Mouse (Mus musculus): ENCODE results near the gene Olfr43. TPM values are rescaled to one million over a fixed set of nuclear protein-coding genes. Genes with fewer than 3 reads are reported as not detected.

Olfr43 gene
- polyA plus RNA-seq (2015; fragmentation: Nextera tagmentation; extraction: Ambion mirVana): not detected in 2 replicates

- H3K9me3 ChIP-seq (replicated peaks): peaks cover 8% of the 10 kb centered on the region; the same call in 1 of the 2 replicates
- no peak within 1 kb of the TSS for H3K4me2 ChIP-seq
- no peak within 1 kb of the TSS for H3K9ac ChIP-seq (replicated peaks)
- H3K27ac ChIP-seq (replicated peaks): no peak within 1 kb of the TSS
- H3K4me1 ChIP-seq: no peaks in the 10 kb centered on the region
- no peak within 1 kb of the TSS for H3K4me3 ChIP-seq (replicated peaks)
- H3K36me3 ChIP-seq: no peaks in the 10 kb centered on the region
- no peaks in the 10 kb centered on the region for H3K27me3 ChIP-seq (replicated peaks)
- no peak for ATAC-seq (ENCODE audit: low FRiP score)
- WGBS: 64% methylated on average over 1 of the region's 1 CpGs
Observed at GRCm38 (mm10) chr11:74211279-74211678, at the start of gene Olfr43. Olfr43 (minus strand) TSS chr11:74211379.

GRCm38 (mm10) chr11:74259508-74259907 is 48.3 kb upstream of the Olfr43 start, which contains the start of gene Olfr406:
Olfr406 (plus strand) TSS chr11:74259808.
- WGBS: 59% methylated on average over 2 of the region's 2 CpGs
- Histone ChIP-seq H3K27ac (replicated peaks) (no peak within 1 kb of the TSS), H3K27me3 (replicated peaks) (no peaks in the 10 kb centered on the region), H3K9ac (replicated peaks) (no peak within 1 kb of the TSS), H3K36me3 (no peaks in the 10 kb centered on the region), H3K9me3 (replicated peaks) (peaks cover 7% of the 10 kb centered on the region; the same call in 1 of the 2 replicates), H3K4me2 (no peak within 1 kb of the TSS), H3K4me3 (replicated peaks) (no peak within 1 kb of the TSS), H3K4me1 (no peaks in the 10 kb centered on the region)
- no peak for ATAC-seq (ENCODE audit: low FRiP score)

- no peak for ATAC-seq (ENCODE audit: low FRiP score)
- WGBS: 90% methylated on average over 3 of the region's 3 CpGs
Observed at GRCm38 (mm10) chr11:74241201-74241600, 30.0 kb upstream of the Olfr43 start.

GRCm38 (mm10) chr11:74185949-74186348 is 25.2 kb downstream of the Olfr43 start, which contains the start of gene Olfr403:
Olfr403 (plus strand) TSS chr11:74186249.
- Histone ChIP-seq H3K4me1 (no peaks in the 10 kb centered on the region), H3K9ac (replicated peaks) (no peak within 1 kb of the TSS), H3K27me3 (replicated peaks) (no peaks in the 10 kb centered on the region), H3K9me3 (replicated peaks) (peaks cover 14% of the 10 kb centered on the region; the same call in 1 of the 2 replicates), H3K4me2 (no peak within 1 kb of the TSS), H3K4me3 (replicated peaks) (no peak within 1 kb of the TSS), H3K27ac (replicated peaks) (no peak within 1 kb of the TSS), H3K36me3 (no peaks in the 10 kb centered on the region)
- ATAC-seq (ENCODE audit: low FRiP score): no peak

More at GRCm38 (mm10) chr11:74241201-74241600, 30.0 kb upstream of the Olfr43 start:
- no peak overlapping the region for H3K27ac ChIP-seq (replicated peaks)
- no peaks in the 10 kb centered on the region for H3K27me3 ChIP-seq (replicated peaks)
- no peak overlapping the region for H3K9ac ChIP-seq (replicated peaks)
- H3K9me3 ChIP-seq (replicated peaks): peaks cover 5% of the 10 kb centered on the region; the same call in 1 of the 2 replicates
- no peaks in the 10 kb centered on the region for H3K36me3 ChIP-seq
- H3K4me3 ChIP-seq (replicated peaks): no peak overlapping the region
- H3K4me1 ChIP-seq: no peaks in the 10 kb centered on the region
- no peak overlapping the region for H3K4me2 ChIP-seq

GRCm38 (mm10) chr11:74183745-74184144 is 27.4 kb downstream of the Olfr43 start:
- no peak overlapping the region for H3K4me2 ChIP-seq
- H3K4me1 ChIP-seq: no peaks in the 10 kb centered on the region
- 0 out of 2 replicates have a peak, but pooled peaks cover 18% of the 10 kb centered on the region for H3K9me3 ChIP-seq (replicated peaks)
- no peak overlapping the region for H3K27ac ChIP-seq (replicated peaks)
- no peaks in the 10 kb centered on the region for H3K36me3 ChIP-seq
- ATAC-seq (ENCODE audit: low FRiP score): no peak
- no peak overlapping the region for H3K9ac ChIP-seq (replicated peaks)
- no peaks in the 10 kb centered on the region for H3K27me3 ChIP-seq (replicated peaks)
- H3K4me3 ChIP-seq (replicated peaks): no peak overlapping the region
- 82% methylated on average over 4 of the region's 4 CpGs for whole genome bisulfite sequencing

- WGBS: 91% methylated on average over 4 of the region's 4 CpGs
- Histone ChIP-seq H3K27me3 (replicated peaks) (no peaks in the 10 kb centered on the region), H3K4me1 (no peaks in the 10 kb centered on the region), H3K36me3 (no peaks in the 10 kb centered on the region), H3K27ac (replicated peaks) (no peak overlapping the region), H3K4me3 (replicated peaks) (no peak overlapping the region), H3K9me3 (replicated peaks) (0 out of 2 replicates have a peak, but pooled peaks cover 15% of the 10 kb centered on the region), H3K9ac (replicated peaks) (no peak overlapping the region), H3K4me2 (no peak overlapping the region)
- ATAC-seq (ENCODE audit: low FRiP score): no peak
Observed at GRCm38 (mm10) chr11:74183168-74183567, 28.0 kb downstream of the Olfr43 start.

- Histone ChIP-seq H3K4me2 (no peak overlapping the region), H3K4me1 (no peaks in the 10 kb centered on the region), H3K27me3 (replicated peaks) (no peaks in the 10 kb centered on the region), H3K36me3 (no peaks in the 10 kb centered on the region), H3K27ac (replicated peaks) (no peak overlapping the region), H3K9ac (replicated peaks) (no peak overlapping the region), H3K9me3 (replicated peaks) (0 out of 2 replicates have a peak, but pooled peaks cover 4% of the 10 kb centered on the region), H3K4me3 (replicated peaks) (no peak overlapping the region)
- ATAC-seq (ENCODE audit: low FRiP score): no peak
Observed at GRCm38 (mm10) chr11:74168771-74169170, 42.4 kb downstream of the Olfr43 start.

Other genes starting within 250 kb of the Olfr43 start
- gene Olfr398, start 221.0 kb downstream of the Olfr43 start, polyA plus RNA-seq (2015; fragmentation: Nextera tagmentation; extraction: Ambion mirVana): not detected in 2 replicates
- gene Olfr139, start 154.8 kb downstream of the Olfr43 start, polyA plus RNA-seq (2015; fragmentation: Nextera tagmentation; extraction: Ambion mirVana): not detected in 2 replicates
- not detected in 2 replicates for gene Olfr399, start 154.8 kb downstream of the Olfr43 start, polyA plus RNA-seq (2015; fragmentation: Nextera tagmentation; extraction: Ambion mirVana)
- not detected in 2 replicates for gene Zfp616, start 141.4 kb downstream of the Olfr43 start, polyA plus RNA-seq (2015; fragmentation: Nextera tagmentation; extraction: Ambion mirVana)
- gene Olfr401, start 97.7 kb downstream of the Olfr43 start, polyA plus RNA-seq (2015; fragmentation: Nextera tagmentation; extraction: Ambion mirVana): not detected in 2 replicates
- not detected in 2 replicates for gene Olfr402, start 57.9 kb downstream of the Olfr43 start, polyA plus RNA-seq (2015; fragmentation: Nextera tagmentation; extraction: Ambion mirVana)
- gene Olfr403, start 25.1 kb downstream of the Olfr43 start, polyA plus RNA-seq (2015; fragmentation: Nextera tagmentation; extraction: Ambion mirVana): not detected in 2 replicates
- not detected in 2 replicates for gene Olfr406, start 48.4 kb upstream of the Olfr43 start, polyA plus RNA-seq (2015; fragmentation: Nextera tagmentation; extraction: Ambion mirVana)
- gene Olfr59, start 72.4 kb upstream of the Olfr43 start, polyA plus RNA-seq (2015; fragmentation: Nextera tagmentation; extraction: Ambion mirVana): not detected in 2 replicates
- not detected in 2 replicates for gene Olfr410, start 126.7 kb upstream of the Olfr43 start, polyA plus RNA-seq (2015; fragmentation: Nextera tagmentation; extraction: Ambion mirVana)
- not detected in 2 replicates for gene Olfr411, start 141.3 kb upstream of the Olfr43 start, polyA plus RNA-seq (2015; fragmentation: Nextera tagmentation; extraction: Ambion mirVana)
- not detected in 2 replicates for gene Olfr412, start 150.7 kb upstream of the Olfr43 start, polyA plus RNA-seq (2015; fragmentation: Nextera tagmentation; extraction: Ambion mirVana)

All from neural tube, embryonic 15.5 days (tissue).